Mouse (Mus musculus): ENCODE results near the gene Gm10840. TPM values are rescaled to one million over a fixed set of nuclear protein-coding genes. Genes with fewer than 3 reads are reported as not detected.
"Not testable (repeated sequence)": the region's sequence is repeated elsewhere in the genome, so short reads cannot be mapped to it uniquely, and the experiment has no call there.

Gm10840 gene
- not detected for total RNA-seq (2021)
- long read RNA-seq, experiment 1: 0 reads
- long read RNA-seq, experiment 2: 0 reads

- intact Hi-C loops (cut with DNase I): no loop called here
Measured at GRCm38 (mm10) chr11:106160841-106161721, at the start of gene Gm10840, which contains the start of gene Limd2. Gene Gm10840 (plus strand): TSS chr11:106160850. Gene Limd2 (minus strand): TSS chr11:106160860.

GRCm38 (mm10) chr11:106111688-106112087 is 49.0 kb upstream of the Gm10840 start:
- intact Hi-C loops (cut with DNase I): no loop called here
- no peak for DNase-seq (ENCODE audit: low spot score in 2 of 2)

More at GRCm38 (mm10) chr11:106160841-106161721, at the start of gene Gm10840, which contains the start of gene Limd2:
- DNase-seq (ENCODE audit: low spot score in 2 of 2): peak; percentile 87 to 95

DNA sequence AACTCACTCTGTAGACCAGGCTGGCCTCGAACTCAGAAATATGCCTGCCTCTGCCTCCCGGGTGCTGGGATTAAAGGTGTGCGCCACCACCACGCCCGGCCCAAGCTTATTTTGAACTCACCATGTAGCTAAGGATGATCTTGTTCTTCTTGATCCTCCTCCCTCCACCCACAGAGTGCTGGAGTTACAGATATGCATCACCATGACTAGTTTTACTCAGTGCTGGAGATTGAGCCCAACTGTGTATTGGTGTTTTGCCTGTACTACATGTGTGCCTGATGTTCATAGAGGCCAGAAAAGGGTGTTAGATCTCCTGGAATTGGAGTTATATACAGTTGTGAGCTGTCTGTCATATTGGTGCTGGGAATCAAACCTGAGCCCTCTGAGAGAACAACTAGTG is 38.4 kb upstream of the Gm10840 start:
- intact Hi-C loops (cut with DNase I): no loop called here
- DNase-seq (ENCODE audit: low spot score in 2 of 2): no peak

- peak; percentile 9 to 26 for DNase-seq (ENCODE audit: low spot score in 2 of 2)
- intact Hi-C loops (cut with DNase I): no loop called here
Measured at GRCm38 (mm10) chr11:106122736-106123135, 37.9 kb upstream of the Gm10840 start.

GRCm38 (mm10) chr11:106124784-106125183 is 35.9 kb upstream of the Gm10840 start:
- intact Hi-C loops (cut with DNase I): no loop called here
- no peak for DNase-seq (ENCODE audit: low spot score in 2 of 2)

DNA sequence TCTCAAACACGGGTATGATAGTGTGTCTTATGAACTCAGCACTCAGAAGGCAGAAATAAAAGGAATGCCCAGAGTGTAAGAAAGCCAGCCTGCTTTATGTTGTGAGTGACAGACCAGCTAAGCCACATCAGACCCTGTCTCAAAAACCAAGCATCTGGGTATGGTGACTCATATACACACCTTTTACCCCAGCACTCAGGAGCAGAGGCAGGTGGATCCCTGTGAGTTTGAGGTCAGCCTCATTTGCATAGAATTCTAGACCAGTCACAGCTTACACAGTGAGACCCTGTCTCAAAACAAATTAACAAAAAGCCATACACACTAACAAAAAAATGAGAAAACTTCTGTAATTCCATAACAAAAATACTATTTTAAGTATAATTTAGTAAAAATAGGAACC is 34.8 kb upstream of the Gm10840 start:
- no peak for DNase-seq (ENCODE audit: low spot score in 2 of 2)
- intact Hi-C loops (cut with DNase I): no loop called here

- DNase-seq (ENCODE audit: low spot score in 2 of 2); intact Hi-C loops (cut with DNase I): not testable (repeated sequence)
Measured at GRCm38 (mm10) chr11:106126727-106127373, 33.8 kb upstream of the Gm10840 start.

GRCm38 (mm10) chr11:106129477-106129876 is 31.2 kb upstream of the Gm10840 start:
- intact Hi-C loops (cut with DNase I): no loop called here
- DNase-seq (ENCODE audit: low spot score in 2 of 2): no peak

DNA sequence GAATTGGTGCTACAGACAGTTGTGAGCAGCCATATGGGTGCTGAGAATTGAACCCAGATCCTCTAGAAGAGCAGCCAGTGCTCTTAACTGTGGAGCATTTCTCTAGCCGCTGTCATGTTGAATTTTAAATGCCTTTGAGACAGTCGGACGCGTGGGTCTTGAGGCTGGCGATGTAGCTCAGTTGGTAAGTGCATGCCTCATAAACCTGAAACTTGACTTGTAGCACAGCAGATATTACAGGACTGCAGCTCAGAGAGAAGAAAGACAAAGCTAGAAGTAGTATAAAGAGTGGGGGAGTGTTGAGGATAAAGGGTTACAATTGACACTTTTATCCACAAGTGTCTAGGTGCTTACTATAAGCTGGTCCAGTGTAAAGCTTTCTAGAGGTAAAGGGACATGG is 28.1 kb upstream of the Gm10840 start:
- no peak for DNase-seq (ENCODE audit: low spot score in 2 of 2)
- intact Hi-C loops (cut with DNase I): no loop called here

- intact Hi-C loops (cut with DNase I): no loop called here
- peak; percentile 48 to 50 for DNase-seq (ENCODE audit: low spot score in 2 of 2)
Measured at GRCm38 (mm10) chr11:106134580-106135528, 25.8 kb upstream of the Gm10840 start.

DNA sequence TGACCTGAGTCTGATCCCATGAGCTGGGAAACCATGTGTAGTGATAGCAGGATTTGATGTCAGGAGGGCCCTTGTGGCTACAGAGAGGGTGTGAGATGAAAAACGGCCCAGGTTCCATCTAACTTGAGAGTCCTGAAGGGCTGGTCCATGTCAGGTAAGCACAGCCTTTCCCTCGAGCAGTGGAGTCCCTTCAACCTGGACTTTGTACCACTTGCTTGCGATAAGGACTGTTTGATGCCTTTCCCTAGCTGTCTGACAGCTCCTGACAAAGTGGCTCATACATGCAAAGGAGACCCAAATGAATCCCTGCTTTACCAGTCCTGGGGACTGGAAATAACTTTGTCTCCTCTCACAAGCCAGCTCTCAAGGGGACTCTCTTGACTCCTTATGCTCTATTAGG is 9.4 kb upstream of the Gm10840 start:
- intact Hi-C loops (cut with DNase I): no loop called here
- DNase-seq (ENCODE audit: low spot score in 2 of 2): no peak

GRCm38 (mm10) chr11:106152132-106152531 is 8.5 kb upstream of the Gm10840 start:
- DNase-seq (ENCODE audit: low spot score in 2 of 2): peak in 1 of 2 experiments; percentile 77
- intact Hi-C loops (cut with DNase I): no loop called here

DNA sequence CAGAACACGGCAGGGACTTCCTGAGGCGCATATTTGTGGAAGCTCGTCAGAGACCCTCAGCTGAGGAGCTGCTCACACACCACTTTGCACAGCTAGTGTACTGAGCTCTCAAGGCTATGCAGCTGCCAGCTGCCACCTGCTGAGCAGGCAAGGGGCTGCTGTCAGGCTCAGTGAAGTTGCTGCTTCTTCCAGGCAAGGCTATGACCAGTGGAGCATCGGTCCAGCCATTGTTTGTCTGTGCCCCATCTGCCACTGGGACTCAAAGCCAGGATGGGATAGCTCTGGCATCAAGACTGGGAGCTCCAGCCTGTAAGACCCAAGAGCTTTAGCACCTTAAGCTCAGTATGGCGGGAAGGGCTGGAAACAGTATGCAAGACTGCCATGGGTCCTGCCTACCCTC is 6.6 kb upstream of the Gm10840 start:
- intact Hi-C loops (cut with DNase I): no loop called here
- no peak for DNase-seq (ENCODE audit: low spot score in 2 of 2)

DNA sequence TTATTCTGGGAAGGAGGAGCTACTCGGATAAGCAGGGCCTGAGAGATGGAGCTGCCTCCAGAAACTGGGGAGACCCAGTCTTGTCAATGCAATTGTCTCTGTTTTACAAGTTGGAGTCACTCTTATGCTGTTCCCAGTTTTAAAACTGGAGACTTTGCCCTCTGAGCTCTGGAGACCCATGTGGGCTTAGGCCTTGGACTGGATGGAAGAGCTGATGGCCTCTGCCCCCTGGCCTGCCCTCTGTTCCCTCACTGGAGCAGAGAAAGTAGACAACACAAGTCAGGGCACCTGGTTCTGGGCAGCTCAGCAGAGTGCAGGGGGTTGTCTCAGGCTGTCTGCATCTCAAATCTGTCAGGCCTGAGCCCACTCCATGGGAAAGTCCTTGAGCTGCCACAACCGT is 5.9 kb upstream of the Gm10840 start:
- intact Hi-C loops (cut with DNase I): loop anchor here (5.0 kb wide), 1 partner anchor 62 kb away; no protein-coding TSS in a partner anchor
- no peak for DNase-seq (ENCODE audit: low spot score in 2 of 2)

GRCm38 (mm10) chr11:106155761-106156160 is 4.9 kb upstream of the Gm10840 start:
- intact Hi-C loops (cut with DNase I): loop anchor here (5.0 kb wide), 1 partner anchor 63 kb away; no protein-coding TSS in a partner anchor

GRCm38 (mm10) chr11:106156257-106156656 is 4.4 kb upstream of the Gm10840 start:
- no peak for DNase-seq (ENCODE audit: low spot score in 2 of 2)
- intact Hi-C loops (cut with DNase I): loop anchor here (5.0 kb wide), 1 partner anchor 64 kb away; no protein-coding TSS in a partner anchor

More at GRCm38 (mm10) chr11:106155761-106156160, 4.9 kb upstream of the Gm10840 start:
- DNase-seq (ENCODE audit: low spot score in 2 of 2): no peak

GRCm38 (mm10) chr11:106157154-106157553 is 3.5 kb upstream of the Gm10840 start:
- no peak for DNase-seq (ENCODE audit: low spot score in 2 of 2)
- intact Hi-C loops (cut with DNase I): loop anchor here (5.0 kb wide), 1 partner anchor 65 kb away; no protein-coding TSS in a partner anchor

DNA sequence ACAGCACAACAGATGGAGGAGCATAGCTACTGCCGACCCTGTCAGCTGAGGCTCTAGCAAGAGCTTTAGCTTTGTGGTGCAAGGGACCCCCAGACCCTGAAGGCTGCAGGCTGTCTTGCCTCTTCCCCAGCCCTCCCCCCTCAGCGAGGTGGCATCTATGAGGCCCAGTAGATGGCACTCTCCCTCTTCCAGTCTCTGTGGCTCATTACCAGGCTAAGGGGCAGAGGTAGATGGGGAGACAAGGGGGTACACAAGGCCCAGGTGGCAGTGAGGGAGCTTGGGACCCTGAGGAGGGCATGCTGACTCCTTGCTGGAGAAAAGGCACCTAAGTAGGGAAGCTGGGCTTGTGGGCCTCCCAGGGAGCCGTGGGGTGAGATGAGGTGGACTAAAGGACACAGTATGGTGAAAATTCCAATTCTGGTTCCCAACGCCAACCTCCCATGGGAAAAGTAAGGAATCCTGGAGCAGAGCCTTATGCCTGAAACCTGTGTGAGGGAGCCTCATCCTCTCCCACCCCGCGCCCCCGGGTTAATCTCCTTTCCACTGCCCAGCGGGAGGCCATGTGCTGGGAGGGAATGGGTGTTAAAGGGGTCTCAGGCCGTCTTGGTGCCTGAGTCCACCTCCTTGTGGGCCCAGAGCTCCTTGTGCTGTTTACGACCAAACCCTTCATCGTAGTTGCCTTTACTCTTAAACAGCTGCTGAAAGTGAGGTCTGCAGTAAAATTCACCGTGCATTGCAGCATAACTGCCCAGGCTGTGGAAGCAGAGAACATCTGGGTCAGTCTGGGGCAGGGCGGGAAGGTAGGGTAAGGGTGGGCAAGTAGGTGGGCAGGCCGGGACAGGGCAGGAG is 2.3 kb upstream of the Gm10840 start:
- intact Hi-C loops (cut with DNase I): loop anchor here (5.0 kb wide), 1 partner anchor 66 kb away; no protein-coding TSS in a partner anchor
- DNase-seq (ENCODE audit: low spot score in 2 of 2): no peak

Data from left cerebral cortex, postnatal 14 days (tissue).